Mouse (Mus musculus) thymus, postnatal 25 days (tissue): ENCODE measurements at regions not wholly inside any gene's neighbourhood (a gene's known extent, or its start where the extent isn't known, plus 50 kb on each side); places are given as distances from the start of the nearest gene placed in this dataset.
A peak's percentile ranks its signal among the peaks of the same experiment; 100 is the strongest.

ENCODE experiments used
- DNase-seq: peaks from one replicate; pipeline ENCODE4 v3.0.0; 2022

DNA sequence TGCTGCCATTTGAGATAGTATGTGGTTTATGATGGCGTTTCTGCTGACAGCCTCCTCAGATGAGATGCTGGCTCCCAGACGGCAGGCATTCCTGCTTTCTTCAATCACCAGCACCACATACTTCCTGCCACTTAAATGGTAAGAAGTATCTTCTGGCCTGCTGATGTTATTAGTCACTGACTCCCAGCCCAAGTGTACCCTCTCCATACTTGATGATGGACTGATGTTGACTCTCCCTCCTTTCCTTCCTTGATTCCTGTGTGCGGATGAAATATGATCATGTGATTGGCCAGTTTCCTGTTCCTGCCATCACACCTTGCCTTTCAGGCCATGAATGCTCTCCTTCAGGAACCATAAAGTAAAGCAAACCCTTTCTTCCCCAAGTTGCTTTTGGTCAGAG is 50.8 kb upstream of the Rpl10-ps3 start:
- no peak for DNase-seq

DNA sequence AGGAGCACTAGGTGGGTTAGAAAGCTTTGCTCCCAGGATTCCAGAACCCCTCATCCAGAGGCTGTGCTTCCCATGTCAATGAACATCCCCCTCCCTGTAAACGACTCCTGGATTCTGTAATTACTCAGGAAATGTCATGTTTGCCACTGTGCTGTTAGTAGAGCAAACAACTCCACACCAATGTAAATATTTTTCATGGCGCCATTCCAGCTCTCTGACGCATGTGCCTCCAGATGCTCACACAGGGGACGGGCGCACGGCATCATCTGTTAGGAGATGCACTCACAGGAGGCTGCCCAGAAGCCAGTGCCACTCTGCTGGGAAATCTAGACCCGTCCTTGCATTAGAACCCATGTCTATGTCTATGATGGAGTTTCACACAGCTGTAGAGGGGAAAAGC is 51.3 kb upstream of the Rpl10-ps3 start:
- DNase-seq, result no peak

DNA sequence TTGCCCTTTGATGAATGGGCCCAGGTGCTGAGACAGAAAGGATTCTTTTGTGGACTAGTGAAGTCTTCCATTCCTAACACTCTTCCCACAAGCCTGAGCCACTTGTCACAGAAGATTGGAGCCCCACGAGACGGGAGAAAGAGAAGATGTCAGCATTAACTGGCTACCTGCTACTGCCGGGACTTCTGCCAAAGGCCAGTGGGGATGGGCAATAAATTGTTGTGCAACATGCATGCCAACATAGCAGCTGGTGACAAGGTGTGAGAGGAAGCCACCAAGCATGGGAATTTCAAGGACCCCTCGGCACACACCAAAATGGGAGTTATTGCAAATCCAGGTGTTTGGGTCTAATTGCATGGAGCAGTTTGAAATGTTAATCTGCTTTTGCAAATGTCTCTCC is 63.6 kb upstream of the Rpl10-ps3 start:
- no peak for DNase-seq

DNA sequence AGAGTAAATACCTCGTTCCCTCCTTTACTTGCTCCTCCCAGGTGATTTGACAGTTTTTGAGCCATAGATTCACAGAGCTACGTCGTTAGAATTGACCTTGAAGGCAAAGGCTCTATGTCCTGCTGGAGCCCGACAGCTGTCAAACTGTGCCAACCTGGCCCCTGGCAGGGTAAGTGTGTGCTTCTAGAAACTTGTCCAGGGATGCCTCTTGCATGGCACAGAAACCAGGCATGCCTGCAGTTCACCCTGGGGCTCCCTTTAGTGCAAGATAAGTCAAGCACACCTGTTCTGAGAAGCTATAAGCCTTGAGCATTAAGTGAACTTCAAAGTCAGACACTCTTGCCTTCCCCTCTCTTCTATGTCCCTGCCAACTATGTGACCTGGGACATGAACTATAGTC is 64.1 kb upstream of the Rpl10-ps3 start:
- no peak for DNase-seq

DNA sequence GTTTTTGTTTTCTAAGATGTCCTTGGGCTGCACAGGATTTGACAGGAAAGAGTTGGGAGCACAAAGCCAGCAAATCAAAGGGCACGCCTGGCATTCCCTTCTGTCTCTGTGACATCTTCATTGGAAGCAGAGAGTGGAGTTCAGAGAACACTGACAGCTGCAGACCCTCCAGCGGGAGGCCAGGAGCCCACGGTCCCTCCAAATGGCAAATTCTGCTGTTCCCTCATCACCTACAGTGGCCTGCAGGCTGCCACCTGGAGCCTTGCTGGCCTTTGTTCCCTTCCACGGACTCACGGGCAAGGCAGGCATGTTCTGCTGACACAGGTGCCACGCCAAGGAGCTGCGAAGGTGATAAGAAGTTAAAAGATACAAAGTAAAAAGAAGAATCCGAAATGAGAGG is 68.2 kb upstream of the Rpl10-ps3 start:
- DNase-seq, result no peak

DNA sequence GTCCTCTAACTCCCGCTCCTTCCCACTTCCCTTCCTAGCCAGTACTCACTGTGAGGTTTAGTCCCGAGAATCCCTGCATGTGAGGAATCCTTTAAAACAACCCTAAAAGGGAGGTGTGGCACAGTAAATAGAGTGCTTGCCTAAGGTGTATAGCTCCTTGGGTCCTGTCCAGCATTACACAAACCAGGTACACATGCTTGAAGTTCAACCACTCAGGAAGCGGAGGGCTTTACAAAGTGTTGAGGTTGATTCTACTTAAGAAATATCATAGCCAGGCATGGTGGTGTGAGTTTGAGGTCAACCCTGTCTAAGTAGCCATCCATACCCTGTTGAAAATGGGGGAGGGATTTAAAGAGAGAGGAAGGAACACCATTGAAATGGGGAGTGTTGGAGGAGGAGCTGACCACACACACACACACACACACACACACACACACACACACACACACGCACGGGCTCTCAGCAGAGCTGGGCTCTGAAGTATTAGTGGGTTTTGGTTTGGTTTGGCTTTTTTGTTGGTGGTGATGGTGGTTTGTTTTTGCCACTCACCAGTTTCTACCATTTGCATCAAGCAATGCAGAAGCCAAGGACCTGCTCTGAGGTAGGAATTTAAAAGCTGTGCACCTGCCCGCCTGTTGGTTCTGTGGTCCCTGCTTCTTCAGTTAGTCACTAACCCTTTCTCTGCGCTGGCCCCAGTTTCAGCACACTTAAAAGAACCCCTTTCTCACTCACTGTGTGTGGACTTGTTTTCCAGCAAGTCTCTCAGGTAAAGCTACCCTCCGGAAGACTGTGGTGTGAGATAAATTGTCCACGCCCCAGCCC is 69.0 kb upstream of the Rpl10-ps3 start:
- peak; percentile 29 for DNase-seq

DNA sequence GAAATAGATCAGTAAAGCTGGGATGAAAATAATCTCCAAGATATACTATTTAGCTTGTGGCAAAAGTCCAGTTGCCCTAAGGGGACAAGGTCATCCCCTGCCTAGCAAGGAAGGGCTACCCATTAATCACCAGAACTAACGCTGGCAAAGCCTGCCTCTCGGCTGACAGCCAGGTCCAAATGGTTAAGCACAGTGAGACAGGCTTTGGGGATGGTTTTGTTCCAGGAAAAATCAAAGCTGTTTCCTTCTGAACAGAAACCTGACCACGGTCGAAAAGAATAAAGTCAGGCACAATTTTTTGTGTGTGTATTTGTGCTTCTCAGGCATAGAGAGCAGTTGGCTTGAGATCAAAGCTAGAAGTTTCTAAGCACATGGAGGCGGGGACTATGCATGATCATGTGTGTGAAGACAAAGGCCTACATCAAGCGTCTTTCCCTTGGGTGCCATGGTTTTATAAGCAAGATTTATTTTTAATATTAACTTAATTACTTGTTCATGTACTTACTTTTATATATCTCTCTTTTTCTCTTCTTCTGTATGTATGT is 70.1 kb upstream of the Rpl10-ps3 start:
- DNase-seq, result no peak

DNA sequence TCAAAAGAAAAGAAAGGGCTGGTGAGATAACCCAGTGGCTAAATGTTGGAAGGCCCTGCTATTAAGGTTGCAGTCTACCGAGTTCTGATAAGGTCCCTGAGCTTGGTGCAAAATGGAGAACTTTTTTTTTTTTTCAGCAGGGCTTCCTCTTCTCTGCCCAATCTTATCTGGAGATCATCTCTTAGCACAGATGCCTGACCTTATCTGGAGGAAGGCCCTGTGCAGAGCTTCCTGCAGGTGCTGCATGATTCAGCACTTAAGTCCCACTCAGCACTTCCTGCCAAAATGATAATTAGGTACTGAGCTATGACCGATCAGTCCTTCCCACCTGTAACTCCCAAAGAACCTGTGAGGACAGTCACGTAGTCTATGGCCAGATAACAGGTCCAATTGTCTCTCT is 71.9 kb upstream of the Rpl10-ps3 start:
- DNase-seq, result peak; percentile 55

DNA sequence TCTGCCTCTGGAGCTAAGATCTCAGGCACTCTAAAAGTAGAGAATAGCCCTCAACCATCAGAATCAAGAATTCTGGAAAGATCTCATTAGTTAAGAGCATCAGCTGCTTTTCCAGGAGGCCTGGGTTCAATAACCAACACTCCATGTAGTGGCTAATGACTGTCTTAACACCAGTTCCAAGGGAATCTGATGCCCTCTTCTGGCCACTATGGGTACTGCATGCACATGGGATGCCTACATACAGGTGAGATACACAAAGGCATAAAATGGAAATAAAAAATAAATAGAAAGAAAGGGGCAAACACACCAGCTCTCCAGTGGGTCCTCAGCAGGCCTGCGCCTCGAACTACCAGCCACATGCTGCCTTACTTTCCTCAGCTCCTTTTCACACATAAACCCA is 73.3 kb upstream of the Plet1 start:
- DNase-seq, result peak; percentile 59

DNA sequence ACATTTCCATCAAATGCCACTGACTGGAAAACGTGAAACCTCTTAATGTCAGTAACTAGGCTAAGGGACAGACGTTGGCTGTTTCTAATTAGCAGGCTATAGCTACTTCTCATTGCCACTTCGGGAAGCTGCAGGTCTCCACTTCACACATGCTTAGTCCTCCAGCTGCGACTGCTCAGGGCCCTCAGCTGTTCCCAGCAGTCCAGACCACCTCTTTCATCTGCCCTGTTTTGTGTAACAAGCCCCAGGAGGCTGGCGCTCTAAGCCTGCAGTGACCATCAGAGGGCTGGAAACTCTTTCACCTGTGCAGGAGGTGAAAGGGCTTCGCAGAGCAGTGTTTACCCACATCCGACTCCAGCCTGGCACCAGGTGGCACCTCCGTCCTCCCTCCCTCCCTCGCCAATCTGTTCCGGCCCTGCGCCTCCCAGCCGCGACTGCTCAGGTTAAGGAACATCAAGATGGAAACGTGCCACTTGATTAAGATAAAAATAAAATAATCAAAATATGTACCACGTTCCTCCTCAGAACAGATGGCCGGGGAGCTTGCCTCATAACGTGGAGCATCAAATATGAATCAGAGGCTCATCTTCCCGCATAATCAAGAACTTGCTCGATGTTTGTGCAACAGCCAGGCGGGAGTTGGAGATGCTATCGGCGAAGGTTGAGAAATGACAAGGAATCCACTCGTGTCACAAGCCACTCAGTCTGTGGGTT is 72.6 kb upstream of the Plet1 start:
- DNase-seq, result no peak

DNA sequence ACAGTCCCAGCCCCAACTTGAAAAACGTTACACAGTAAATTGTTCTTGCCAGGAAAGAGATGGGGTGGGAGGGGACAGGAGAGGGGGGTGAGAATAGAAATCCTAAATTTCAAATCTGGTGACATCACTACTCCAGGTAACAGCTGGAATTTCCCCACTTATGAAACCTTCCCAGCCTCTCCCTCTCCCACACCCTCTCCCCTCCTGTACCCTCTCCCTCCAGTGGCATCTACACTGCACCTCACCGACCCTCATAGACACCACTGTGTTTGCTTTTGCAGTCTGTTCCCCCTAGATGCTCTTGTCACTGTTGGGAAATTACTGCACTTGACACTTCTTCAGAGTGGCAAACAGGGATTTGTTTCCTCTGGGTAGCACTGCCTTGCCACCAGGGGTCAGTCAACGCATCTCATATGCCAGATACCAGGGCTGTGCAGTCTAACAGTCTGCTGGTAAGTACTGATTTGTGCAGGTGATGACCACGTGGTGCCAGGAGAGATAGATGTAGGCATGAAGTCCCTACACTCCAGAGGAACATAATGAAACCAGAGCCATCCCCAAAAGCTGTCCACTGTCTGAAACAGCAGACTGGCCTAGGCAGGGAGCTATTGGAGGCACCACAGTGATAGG is 68.3 kb upstream of the Plet1 start:
- peak; percentile 33 for DNase-seq

DNA sequence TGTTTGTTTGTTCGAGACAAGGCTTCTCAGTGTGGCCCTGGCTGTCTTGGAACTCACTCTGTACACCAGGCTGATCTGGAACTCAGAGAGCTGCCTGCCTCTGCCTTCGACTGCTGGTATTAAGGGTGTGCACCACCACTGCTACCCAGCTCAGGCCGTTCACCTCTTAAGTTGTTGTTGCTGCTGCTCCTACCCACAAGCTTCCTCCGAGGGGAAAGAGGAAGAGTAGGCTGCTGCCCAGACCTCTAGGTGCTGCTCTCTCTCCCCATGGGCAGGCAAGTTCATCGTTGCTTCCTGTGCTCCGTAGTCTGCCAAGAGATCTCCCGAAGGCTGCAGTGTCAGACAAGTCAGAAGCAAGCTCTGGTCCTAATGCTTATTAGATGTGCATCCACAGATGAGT is 64.2 kb upstream of the Plet1 start:
- no peak for DNase-seq

DNA sequence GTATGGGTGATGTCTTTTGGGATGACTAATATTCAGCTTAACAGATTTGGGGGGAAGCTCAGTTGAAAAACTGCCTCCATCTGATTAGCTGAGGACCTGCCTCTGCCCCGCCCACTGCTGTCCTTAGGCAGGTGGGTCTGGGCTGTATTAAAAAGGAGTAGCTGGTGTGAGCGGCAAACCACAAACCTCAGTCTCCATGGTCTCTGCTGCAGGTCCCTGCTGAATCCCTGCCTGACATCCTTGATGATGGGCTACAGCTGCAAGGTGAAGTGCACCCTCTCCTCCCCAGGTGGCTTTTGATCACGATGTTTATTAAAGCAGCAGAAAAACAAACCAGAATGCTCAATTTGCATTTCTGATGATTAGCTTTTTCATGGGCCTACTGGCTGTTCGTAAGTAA is 60.8 kb upstream of the Plet1 start:
- DNase-seq, result no peak

DNA sequence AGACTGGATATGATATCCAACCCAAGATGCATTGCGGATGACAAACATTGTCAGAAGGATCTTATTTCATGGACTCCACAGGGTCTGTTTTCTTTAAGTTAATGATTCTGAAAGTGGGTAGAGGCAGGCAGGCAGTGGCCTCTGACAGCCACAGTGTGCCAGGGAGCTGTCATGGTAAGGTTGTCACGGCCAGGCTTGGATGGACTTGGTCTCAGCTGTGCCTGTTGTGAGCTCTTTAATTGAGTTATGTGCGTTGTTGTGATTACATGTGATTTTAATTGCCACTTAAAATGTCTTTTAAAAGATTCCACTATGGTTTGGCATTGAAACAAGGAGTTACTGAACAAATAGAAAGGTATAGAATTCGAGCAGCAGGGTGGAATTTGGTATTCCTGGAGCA is 60.3 kb upstream of the Plet1 start:
- no peak for DNase-seq

DNA sequence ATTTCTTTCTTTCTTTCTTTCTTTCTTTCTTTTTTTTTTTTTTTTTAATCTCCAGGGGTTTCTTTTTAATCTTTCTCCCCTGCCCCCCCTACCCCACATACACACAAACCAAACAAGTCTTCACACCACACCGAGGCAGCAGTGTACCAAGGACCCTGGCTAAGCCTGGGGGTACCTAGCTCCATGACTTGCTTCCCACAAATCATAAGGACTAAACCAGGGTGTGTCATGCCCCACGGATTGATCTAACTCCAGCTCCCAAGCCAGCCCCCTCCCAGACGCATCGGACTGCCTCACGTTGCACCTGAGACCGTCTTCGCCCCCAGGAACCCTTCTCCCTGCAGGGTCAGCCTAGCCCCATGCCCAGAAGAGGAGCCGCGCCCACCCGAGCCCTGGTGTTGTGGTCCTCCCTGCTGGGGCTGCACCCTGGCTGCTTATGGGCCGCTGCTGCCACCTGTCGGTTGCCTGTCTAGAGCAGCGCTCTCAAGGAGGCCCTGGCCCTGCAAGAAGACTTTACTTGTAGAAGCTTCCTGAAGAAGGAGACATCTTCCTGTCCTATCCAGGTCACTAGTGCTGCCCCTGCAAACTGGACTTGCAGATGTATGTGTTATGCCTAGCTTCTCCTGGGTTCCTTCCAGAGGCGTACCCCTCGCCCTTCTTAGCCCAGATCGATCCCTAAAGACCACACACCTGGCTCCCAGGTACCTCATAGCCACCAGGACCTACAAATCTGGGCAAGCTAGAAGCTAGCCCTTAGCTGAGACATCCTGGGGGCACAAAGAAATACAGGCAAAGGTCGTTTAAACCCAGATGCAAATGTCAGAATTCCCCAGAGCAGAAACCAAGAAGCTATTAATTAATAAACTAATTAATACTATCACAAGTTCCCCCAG is 56.2 kb upstream of the Plet1 start:
- DNase-seq, result peak; percentile 88

DNA sequence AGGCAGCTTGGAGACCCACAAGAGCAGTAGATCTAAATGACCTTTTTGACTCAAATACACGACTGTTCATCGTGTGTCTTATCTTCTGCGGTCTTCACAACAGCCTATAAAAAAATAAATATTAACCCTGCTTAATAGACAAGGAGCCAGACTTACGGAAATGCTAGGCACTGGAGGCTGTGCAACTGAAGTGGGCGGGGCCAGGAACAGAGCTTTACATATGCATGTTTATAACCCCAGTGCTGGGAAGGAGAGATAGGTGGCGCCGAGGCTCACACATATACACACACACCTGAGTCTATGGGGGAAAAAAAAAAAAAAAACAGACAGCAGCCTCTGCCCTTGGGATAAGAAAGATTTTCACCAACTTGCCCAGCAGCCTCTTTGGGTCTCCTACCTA is 55.6 kb upstream of the Plet1 start:
- no peak for DNase-seq

DNA sequence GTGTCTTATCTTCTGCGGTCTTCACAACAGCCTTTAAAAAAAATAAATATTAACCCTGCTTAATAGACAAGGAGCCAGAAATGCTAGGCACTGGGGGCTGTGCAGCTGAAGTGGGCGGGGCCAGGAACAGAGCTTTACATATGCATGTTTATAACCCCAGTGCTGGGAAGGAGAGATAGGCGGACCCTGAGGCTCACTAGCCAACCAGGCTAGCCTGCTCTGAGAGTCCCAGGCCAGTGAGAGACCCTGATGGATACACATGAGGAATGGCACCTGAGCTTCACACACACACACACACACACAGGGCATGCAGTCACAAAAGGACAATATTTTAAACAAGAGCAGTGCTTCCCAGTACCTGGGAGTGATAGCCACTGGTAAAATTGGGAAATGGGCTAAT is 54.1 kb upstream of the Plet1 start:
- no peak for DNase-seq

DNA sequence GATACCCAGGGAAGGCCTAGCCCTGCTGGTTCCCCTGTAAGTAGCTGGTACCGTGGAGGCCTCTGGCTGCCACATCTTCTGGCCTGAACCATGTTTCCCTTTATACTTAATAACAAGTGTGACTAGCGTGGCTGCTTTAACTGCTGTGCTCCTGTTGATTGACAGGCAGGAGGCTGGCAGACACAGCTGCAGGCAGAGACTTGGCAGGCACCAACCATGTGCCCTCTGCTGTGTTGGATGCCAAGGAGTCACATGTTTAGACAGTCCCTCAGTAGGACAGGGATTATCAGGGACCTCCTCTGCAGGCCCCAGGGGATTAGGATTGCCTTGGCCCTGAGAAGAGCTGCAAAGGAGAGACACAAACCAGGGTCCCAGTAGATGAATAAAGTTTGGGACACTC is 53.6 kb upstream of the Plet1 start:
- no peak for DNase-seq

DNA sequence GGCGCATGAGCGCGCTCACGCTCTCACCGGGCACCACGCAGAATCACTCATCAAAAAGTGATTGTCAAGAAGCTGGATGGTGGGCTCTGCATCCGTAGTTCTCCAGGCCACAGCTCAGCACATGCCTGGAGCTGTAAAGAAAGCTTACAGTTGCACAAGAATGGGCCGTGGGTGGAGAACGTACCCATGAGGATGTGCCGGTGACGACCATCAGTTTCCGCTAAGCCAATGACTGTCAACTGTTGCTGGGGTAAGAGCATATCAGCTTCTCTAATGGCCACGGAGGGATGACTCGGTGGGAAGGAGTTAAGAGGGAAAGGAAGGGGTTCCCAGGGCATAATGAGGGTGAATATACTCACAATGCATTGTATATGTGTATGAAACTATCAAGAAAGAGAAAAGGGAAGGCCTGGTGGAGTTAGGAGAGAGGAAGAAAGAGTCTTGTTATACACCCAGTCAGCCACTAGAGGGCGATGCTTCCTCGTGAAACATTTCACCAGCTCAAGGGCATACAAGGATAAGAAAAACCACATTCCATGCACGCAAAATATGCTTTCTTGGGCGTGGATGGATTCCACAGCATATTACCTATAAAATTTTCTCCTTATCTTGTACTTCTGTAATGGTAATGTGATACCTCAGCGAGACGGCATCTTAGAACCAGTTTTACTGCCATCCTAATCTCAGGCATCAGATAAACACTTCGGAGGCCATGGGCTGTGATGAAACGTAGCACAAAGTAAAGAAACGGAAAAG is 50.4 kb upstream of the Plet1 start:
- peak; percentile 61 for DNase-seq
